Mouse (Mus musculus) megakaryocyte, embryonic 14.5 days (primary cell): ENCODE measurements at regions not wholly inside any gene's neighbourhood (a gene's known extent, or its start where the extent isn't known, plus 50 kb on each side); places are given as distances from the start of the nearest gene placed in this dataset.

Source experiments
- FLI1 ChIP-seq: IDR thresholded peaks from 2 replicates; pipeline ENCODE4 v1.6.1; 2012; ENCODE audit warnings: low read length, inconsistent platforms, mixed read lengths
- GATA1 ChIP-seq: IDR thresholded peaks from 3 replicates; pipeline ENCODE4 v1.6.1; 2012; ENCODE audit warnings: mixed read lengths, low read length, inconsistent platforms, borderline replicate concordance

GRCm38 (mm10) chr16:96371117-96371516 lies 72.3 kb downstream of the Itgb2l start:
- no peak for TF ChIP-seq GATA1
- TF ChIP-seq FLI1 = no peak
